11 mouse cellular contexts compared by ENCODE assay signal in the genomic region with DNA sequence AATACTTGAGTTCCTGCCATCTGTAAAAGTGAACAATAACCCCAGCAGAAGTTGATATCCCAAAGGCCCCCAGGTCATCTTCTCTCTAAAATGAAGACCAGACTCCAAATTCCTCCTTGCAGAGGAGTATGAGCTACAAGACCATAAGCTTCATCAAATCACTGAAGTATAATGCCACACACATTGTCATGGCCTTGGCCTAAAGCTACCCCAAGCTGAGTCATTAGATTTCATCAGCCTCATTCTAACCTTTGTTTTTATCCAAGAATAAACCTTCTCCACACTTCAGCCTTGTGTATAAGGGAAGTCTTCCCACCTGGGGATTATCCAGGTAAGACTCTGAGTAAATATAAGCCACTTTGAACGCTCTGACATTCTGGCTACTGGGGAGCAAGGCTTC.
DNase-seq lines count a peak whose midpoint lies in the region.
"Had no signal": no experiment of that assay in that cellular context is flagged by ENCODE, and none has a peak within 500 bp of the region (broad histone marks: within the 10 kb centered on the region; RNA-seq: fewer than 3 reads in every experiment).

No protein-coding gene starts in this region.

- peak; percentile 59 for DNase-seq in adrenal gland, adult 2 months
- no peak for DNase-seq in adrenal gland, postnatal 4 days (ENCODE audit: low spot score in 2 of 2)
- peak; percentile 27 for DNase-seq in adrenal gland, postnatal 10 days
- DNase-seq in adrenal gland, postnatal 14 days: no peak
- peak; percentile 32 to 37 for DNase-seq in adrenal gland, postnatal 36 days
- no peak for DNase-seq in kidney, adult 11 months
- DNase-seq: cerebellum, adult 11-12 months; cerebellum, adult 2 months; cerebellum, adult 9-10 months; cerebellum, postnatal 10 days; cerebellum, postnatal 25 days had no signal

Comparison
In these comparisons a context has a peak if more than half of its experiments do, and no peak if none do; other contexts are left out.
1. DNase-seq: peak in adrenal gland, adult 2 months (single experiment), adrenal gland, postnatal 10 days (single experiment) and adrenal gland, postnatal 36 days (2 of 2); none in adrenal gland, postnatal 4 days (0 of 2), adrenal gland, postnatal 14 days (single experiment) and kidney, adult 11 months (single experiment).